Mouse (Mus musculus) bone marrow, adult 2 months (tissue): Measurements from ENCODE around the gene Tgfb1i1. TPM values are rescaled to one million over a fixed set of nuclear protein-coding genes. Genes with fewer than 3 reads are reported as not detected.

Experiments used
- H3K27ac ChIP-seq: fragments of 200-500 bp; 2 replicates; pipeline ENCODE4 v1.5.1; 2012; ENCODE audit warnings: low read depth, mild to moderate bottlenecking, control low read depth, inconsistent platforms, low read length; ENCODE audit not compliant: control insufficient read depth, poor library complexity, insufficient read depth
- H3K4me1 ChIP-seq: fragments of 200-500 bp; 2 replicates; pipeline ENCODE4 v1.6.1; 2011; ENCODE audit warnings: low read length; ENCODE audit not compliant: control insufficient read depth, insufficient read depth
- H3K4me3 ChIP-seq: fragments of 200-500 bp; replicated peaks from 2 replicates; pipeline ENCODE3; 2011; ENCODE audit warnings: mild to moderate bottlenecking, low read depth, low read length, control low read depth; ENCODE audit not compliant: control insufficient read depth
- CTCF ChIP-seq: fragments of 200-500 bp; IDR thresholded peaks from 2 replicates; pipeline ENCODE4 v1.5.1; 2011; ENCODE audit warnings: low read length, control low read depth; ENCODE audit not compliant: control insufficient read depth, insufficient read depth
- POLR2A ChIP-seq: fragments of 200-500 bp; IDR thresholded peaks from 2 replicates; pipeline ENCODE4 v1.6.1; 2011; ENCODE audit warnings: low read depth, mild to moderate bottlenecking, control low read depth, low read length, borderline replicate concordance; ENCODE audit not compliant: control insufficient read depth
- WGBS: fragments of 180-500 bp; shearing (Covaris S2); methylation state at CpG from one replicate; pipeline ENCODE4 v1.1.7; 2018; 5-methylcytosine and 5-hydroxymethylcytosine counted together
- polyA plus RNA-seq: library from polyadenylated mRNA; stranded (reverse); fragments of >200 nt; gene quantifications from 2 replicates; pipeline ENCODE4 v1.2.4, GENCODE M21; 2011; ENCODE audit warnings: low replicate concordance; ENCODE audit not compliant: missing spikeins, insufficient read depth, insufficient read length

Gene Tgfb1i1
- polyA plus RNA-seq, 1 experiment = 22.2 TPM

DNA sequence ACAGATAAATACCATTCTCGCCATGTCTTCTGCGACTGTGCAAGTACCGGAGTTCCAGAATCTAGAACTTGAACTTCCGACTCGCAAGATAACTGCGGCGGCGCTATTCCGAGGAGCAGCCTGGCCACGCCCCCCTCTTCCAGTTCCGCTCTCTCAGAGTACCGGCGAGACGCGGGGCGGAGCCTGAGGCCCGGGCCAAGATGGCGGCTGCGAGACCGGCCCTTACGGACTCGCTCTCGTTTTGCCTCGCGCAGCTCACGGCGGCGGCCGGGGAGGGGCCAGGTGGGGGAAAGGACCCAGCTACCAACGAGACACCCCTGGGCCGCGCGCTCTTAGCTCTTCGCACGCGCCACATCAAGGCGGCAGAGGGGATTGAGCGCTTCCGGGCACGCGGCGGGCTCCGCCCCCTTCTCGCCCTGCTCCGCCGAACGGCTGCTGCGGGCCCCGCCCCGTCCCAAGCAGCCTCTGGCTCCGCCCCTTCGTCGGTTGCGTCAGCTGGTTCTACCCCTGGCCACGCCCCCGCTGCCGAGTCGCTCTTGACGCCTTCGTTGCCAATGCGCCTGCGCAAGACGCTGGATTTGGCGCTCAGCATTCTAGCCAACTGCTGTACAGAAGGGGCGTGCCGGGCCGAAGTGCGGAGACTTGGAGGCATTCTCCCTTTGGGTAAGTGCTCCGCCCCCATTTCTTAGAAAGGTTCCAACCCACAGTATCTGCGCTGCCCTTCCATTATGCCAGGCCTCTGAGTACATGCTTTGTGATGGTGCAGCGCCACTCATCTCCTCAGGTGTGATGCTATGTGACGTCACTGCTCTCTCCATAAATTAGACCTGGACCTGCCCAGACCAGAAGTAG, 8.5 kb upstream of the Tgfb1i1 start, which contains the start of gene 9130023H24Rik:
Gene 9130023H24Rik (minus strand): TSS at position 105 of the 852 bp plus-strand sequence.
- under 1% methylated on average over 68 of the region's 72 CpGs for WGBS
- peak; percentile 31; the same call in 1 of the 2 replicates for TF ChIP-seq CTCF
- TF ChIP-seq POLR2A = no peak
- peak within 1 kb of the TSS; percentile 98 for H3K27ac ChIP-seq
- H3K4me3 ChIP-seq = peak within 1 kb of the TSS; percentile 80
- peaks cover 5% of the 10 kb centered on the region for H3K4me1 ChIP-seq

DNA sequence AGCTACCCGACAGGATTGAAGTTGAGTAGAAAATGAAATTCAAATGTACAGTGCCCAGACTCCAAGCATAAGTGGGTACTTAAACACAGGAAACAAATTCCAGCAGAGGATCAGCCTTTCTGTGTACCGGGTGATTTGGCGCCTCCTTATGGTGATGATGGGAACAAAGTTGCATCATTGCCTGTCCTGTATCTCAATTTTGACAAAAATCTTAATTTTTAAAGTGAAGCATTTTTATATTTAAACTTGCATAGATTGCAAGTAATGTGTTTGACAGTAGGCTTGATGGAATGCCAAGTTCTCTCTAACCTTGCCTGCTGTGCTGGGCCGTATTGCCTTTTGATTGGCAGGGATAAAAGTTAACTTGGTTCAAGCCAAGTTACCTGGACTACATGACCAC, 7.6 kb upstream of the Tgfb1i1 start:
- Histone ChIP-seq H3K4me1 (peaks cover 5% of the 10 kb centered on the region), H3K27ac (no peak overlapping the region), H3K4me3 (no peak overlapping the region)
- TF ChIP-seq POLR2A (no peak), CTCF (0 out of 2 replicates have a peak, but pooled peaks have one; percentile 18)
- 28% methylated on average over 4 of the region's 4 CpGs for WGBS

DNA sequence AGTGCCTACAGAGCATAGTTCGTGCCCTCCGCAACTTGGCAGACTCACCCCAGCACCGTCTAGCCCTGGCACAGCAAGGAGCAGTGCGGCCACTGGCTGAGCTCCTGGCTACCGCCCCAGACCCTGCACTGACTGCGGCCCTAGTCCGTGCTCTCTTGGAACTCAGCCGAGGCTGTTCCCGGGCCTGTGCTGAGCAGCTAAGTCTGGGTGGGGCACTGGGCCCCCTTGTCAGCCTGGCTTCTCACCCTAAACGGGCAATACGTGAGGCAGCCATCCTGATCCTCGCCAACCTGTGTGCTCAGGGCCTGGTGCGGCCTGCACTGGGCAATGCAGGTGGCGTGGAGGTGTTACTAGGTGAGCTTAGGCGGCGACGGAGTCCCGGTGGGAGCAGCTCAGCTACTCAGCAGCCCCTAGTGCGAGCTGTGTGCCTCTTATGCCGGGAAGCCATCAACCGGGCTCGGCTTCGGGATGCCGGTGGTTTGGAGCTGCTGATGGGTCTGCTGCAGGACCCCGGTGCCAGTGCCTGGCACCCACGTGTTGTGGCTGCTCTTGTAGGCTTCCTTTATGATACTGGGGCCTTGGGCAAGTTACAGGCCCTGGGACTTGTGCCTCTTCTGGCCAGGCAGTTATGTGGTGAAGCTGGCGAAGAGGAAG, 6.4 kb upstream of the Tgfb1i1 start:
- Histone ChIP-seq H3K4me3 (no peak overlapping the region), H3K4me1 (peaks cover 5% of the 10 kb centered on the region), H3K27ac (no peak overlapping the region)
- 87% methylated on average over 27 of the region's 27 CpGs for WGBS
- no peak for TF ChIP-seq POLR2A
- TF ChIP-seq CTCF = no peak

DNA sequence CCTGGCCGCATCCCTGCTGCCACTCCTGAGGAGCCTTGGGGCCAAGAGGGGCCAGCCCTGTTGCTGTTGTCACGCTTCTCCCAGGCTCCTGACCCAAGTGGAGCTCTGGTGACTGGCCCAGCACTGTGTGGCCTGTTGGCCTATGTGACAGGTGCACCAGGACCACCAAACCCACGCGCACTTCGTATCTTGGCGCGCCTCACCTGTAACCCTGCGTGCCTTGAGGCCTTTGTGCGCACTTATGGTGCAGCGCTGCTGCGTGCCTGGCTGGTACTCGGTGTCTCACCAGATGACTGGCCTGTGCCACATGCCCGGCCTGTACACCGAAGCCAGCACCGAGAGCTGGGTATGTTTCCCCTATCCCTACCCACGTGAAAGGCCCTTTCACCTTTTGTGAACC, 4.3 kb upstream of the Tgfb1i1 start:
- TF ChIP-seq CTCF (no peak), POLR2A (no peak)
- H3K27ac ChIP-seq = no peak overlapping the region
- H3K4me1 ChIP-seq = no peaks in the 10 kb centered on the region; the same call in 1 of the 2 replicates
- H3K4me3 ChIP-seq = no peak overlapping the region
- WGBS = 94% methylated on average over 16 of the region's 16 CpGs

DNA sequence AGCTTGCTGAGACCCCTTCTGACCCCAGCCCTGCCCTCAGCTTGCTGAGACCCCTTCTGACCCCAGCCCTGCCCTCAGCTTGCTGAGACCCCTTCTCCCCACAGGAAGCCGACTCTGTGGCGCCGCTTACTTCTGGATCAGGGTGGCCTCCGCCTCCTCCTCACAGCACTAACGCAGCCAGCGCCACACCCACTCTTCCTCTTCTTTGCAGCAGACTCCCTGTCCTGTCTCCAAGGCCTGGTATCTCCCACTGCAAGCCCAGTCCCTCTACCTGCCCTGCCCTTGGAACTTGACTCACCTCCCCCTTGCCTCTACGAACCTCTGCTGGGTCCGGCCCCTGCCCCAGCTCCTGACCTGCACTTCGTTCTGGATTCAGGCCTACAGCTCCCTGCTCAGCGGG, 2.7 kb upstream of the Tgfb1i1 start:
- no peak overlapping the region for H3K4me3 ChIP-seq
- TF ChIP-seq CTCF (no peak), POLR2A (no peak)
- 92% methylated on average over 10 of the region's 10 CpGs for WGBS
- H3K27ac ChIP-seq = no peak overlapping the region
- H3K4me1 ChIP-seq = no peaks in the 10 kb centered on the region

DNA sequence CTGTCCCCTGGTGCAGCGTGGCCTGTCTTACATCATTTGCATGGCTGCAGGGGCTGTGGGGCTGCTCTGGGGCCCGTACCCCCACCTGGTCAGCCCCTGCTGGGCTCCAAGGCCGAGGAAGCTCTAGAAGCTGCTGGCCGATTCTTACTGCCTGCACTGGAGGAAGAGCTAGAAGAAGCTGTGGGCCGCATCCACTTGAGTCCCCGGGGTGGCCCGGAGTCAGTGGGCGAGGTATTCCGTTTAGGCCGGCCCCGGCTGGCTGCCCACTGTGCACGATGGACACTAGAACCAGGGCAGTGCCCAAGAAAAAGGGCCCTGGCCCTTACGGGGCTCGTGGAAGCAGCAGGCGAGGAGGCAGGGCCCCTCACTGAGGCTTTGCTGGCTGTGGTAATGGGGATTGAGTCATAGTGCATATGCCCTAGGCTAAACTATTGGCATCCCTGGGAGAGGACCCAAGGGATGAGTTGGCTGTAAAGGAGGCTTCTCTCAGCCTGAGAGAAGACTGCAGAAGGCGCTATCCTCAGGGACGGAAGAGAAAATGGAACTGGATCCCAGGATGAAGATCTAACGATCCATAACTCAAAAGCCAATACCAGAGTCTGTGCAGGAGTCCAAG, 2.1 kb upstream of the Tgfb1i1 start:
- Histone ChIP-seq H3K4me1 (no peaks in the 10 kb centered on the region), H3K27ac (no peak overlapping the region), H3K4me3 (no peak overlapping the region)
- TF ChIP-seq POLR2A (no peak), CTCF (no peak)
- 90% methylated on average over 18 of the region's 18 CpGs for WGBS

DNA sequence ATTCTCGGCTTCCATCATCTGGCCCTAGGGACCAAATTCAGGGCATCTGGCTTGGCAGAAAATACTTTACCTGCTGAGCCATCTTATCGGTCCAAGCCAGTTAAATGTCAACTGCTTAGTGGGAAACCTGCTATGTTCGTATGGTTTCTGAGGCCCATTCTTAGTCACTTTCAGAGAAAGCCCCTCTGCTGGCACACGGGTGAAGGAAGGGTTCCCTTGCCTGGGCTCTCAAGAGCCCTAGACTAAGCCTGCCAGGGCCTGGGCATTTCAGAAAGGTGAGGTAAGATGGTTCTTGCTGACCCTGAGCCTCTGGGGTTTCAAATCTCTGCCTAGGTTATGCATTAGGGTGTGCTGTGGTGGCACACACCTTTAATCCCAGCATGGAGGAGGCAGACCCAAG, 1.1 kb upstream of the Tgfb1i1 start:
- TF ChIP-seq CTCF (no peak), POLR2A (no peak)
- no peak overlapping the region for H3K27ac ChIP-seq
- H3K4me3 ChIP-seq = no peak overlapping the region
- 88% methylated on average over 4 of the region's 4 CpGs for WGBS
- peaks cover 2% of the 10 kb centered on the region for H3K4me1 ChIP-seq

DNA sequence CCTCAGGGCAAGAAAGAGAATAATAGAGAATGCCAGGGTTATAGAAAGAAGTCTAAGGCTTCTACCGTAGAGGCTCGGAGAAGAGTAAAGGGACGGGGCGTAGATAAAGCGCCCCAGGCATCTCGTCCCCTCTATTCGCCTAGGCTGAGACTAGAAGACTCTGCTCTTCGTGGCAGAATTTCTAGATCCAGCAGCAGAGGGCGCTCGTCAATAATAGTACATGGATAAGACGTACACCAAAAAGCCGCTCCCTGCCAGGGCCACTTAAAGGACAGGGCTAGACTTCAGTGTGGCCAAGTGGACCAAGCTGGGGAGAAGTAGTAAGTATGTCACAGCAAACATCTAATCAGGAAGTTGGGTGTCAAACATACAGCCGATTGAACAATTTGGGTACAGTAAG, 831 bp downstream of the Tgfb1i1 start:
- H3K4me3 ChIP-seq = no peak overlapping the region

More for the DNA sequence above, 831 bp downstream of the Tgfb1i1 start:
- WGBS = 9% methylated on average over 13 of the region's 13 CpGs
- Histone ChIP-seq H3K27ac (no peak overlapping the region), H3K4me1 (peaks cover 2% of the 10 kb centered on the region)
- TF ChIP-seq CTCF (peak; percentile 53; the same call in 1 of the 2 replicates), POLR2A (no peak)
